Mouse (Mus musculus) macrophage (primary cell): ENCODE data around the gene Syngr2. TPM values are rescaled to one million over a fixed set of nuclear protein-coding genes. Genes with fewer than 3 reads are reported as not detected.
A peak's percentile ranks its signal among the peaks of the same experiment; 100 is the strongest.
"Not testable (repeated sequence)": the region's sequence is repeated elsewhere in the genome, so short reads cannot be mapped to it uniquely, and the experiment has no call there.

Experiments
- H3K27ac ChIP-seq: fragments of 350-480 bp; formaldehyde crosslinking; 2 replicates; pipeline ENCODE4 v1.9.0; 2021
- H3K36me3 ChIP-seq: fragments of 350-480 bp; formaldehyde crosslinking; 2 replicates; pipeline ENCODE4 v1.9.0; 2021; ENCODE audit errors: inconsistent target
- H3K4me3 ChIP-seq: fragments of 350-480 bp; formaldehyde crosslinking; 2 replicates; pipeline ENCODE4 v1.9.0; 2021; ENCODE audit errors: inconsistent target
- H3K79me2 ChIP-seq: fragments of 350-480 bp; formaldehyde crosslinking; 2 replicates; pipeline ENCODE4 v1.9.0; 2021; ENCODE audit errors: inconsistent target
- WGBS: methylation state at CpG from one replicate; pipeline ENCODE4 v1.1.7; 2026; ENCODE audit warnings: inconsistent platforms; ENCODE audit not compliant: missing documents; 5-methylcytosine and 5-hydroxymethylcytosine counted together
- polyA plus RNA-seq: library from polyadenylated mRNA; stranded (reverse); fragments of 250-400 nt; gene quantifications from 3 replicates; pipeline ENCODE4 v1.2.4, GENCODE M21; 2018; ENCODE audit warnings: inconsistent platforms

Gene Syngr2
- polyA plus RNA-seq, 1 experiment from 2014 or later: 138 TPM

DNA sequence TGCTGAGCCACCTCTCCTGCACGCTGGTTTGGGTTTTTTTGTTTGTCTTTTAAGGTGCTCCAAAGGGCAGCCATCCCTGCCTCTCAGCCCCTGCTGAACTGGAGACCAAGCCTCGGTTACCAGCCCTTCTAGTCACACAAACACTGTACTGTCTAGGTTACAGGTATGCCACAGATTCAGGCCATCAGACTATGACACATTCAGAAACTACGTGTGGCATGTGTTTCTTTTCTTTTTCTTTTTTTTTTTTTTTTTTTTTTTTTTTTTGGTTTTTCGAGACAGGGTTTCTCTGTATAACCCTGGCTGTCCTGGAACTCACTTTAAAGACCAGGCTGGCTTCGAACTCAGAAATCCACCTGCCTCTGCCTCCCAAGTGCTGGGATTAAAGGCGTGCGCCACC is 21.0 kb upstream of the Syngr2 start:
- not testable (repeated sequence) for H3K27ac ChIP-seq, H3K36me3 ChIP-seq, H3K79me2 ChIP-seq, H3K4me3 ChIP-seq
- WGBS: 92% methylated on average over 4 of the region's 7 CpGs

DNA sequence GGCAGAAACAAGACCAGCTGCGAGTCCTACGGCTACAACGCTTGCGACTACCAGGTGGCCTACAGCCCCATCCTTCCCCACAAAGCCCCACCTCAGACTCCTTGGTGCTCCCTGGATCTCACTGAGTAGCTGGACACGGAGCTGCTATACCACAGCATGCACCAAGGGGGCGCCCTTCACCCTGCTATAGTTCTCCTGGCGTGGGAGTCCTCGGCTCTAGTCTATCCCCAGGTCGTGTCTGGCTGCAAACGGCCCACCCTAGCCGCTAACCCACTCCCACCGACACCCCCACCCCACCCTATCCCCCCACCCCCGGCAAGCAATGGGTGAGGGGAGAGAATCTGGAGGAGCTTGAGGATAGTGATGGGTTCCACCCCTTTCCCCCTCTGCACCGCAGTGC is 19.2 kb upstream of the Syngr2 start:
- no peaks in the 10 kb centered on the region for H3K79me2 ChIP-seq
- H3K4me3 ChIP-seq: no peak overlapping the region
- no peaks in the 10 kb centered on the region for H3K36me3 ChIP-seq
- 24% methylated on average over 13 of the region's 14 CpGs for WGBS
- H3K27ac ChIP-seq: no peak overlapping the region

DNA sequence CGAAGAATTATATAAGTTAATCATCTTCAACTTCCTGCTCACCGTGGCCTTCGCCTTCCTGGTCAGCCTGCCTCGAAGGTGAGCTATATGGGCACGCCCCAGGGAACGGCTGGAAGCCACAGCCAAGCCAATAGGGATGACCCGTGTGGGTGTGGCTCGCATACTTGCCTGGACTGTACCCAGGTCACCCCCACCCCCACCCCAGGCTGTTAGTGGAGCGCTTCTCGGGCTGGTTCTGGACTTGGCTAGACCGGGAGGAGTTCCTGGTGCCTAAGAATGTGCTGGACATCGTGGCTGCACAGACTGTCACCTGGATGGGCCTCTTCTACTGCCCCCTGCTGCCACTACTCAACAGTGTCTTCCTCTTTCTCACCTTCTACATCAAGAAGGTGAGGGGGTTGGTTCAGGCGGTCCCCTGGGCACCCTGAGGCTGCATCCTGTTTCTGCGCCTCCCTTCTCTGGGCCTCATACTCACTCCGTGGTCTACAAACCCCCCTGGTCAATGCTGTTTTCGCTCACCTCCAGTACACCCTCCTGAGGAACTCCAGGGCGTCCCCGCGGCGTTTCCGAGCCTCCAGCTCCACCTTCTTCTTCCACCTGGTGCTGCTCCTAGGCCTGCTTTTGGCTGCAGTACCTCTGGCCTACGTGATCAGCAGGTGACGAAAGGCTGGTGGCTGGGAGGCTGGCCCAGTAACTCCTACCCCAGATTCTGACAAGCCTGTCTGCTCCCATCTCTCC is 18.6 kb upstream of the Syngr2 start:
- Histone ChIP-seq H3K79me2 (no peaks in the 10 kb centered on the region), H3K4me3 (no peak overlapping the region), H3K27ac (no peak overlapping the region), H3K36me3 (no peaks in the 10 kb centered on the region)
- WGBS: 81% methylated on average over 18 of the region's 23 CpGs

DNA sequence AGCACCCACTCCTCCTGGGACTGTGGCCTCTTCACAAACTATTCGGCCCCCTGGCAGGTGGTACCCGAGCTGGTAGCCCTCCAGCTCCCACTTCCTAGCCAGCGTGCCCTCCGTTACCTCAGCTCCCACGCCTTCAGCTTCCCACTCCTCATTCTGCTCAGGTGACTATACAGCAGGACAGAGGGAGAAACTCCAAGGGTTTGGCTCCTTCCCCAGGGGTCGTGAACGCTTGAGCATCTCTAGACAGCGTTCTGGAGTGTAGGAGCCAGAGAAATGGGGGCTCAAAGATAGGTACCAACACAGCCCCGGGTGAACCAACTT is 18.1 kb upstream of the Syngr2 start:
- H3K4me3 ChIP-seq: no peak overlapping the region
- H3K79me2 ChIP-seq: no peaks in the 10 kb centered on the region
- H3K36me3 ChIP-seq: no peaks in the 10 kb centered on the region
- WGBS: 96% methylated on average over 8 of the region's 9 CpGs
- no peak overlapping the region for H3K27ac ChIP-seq

DNA sequence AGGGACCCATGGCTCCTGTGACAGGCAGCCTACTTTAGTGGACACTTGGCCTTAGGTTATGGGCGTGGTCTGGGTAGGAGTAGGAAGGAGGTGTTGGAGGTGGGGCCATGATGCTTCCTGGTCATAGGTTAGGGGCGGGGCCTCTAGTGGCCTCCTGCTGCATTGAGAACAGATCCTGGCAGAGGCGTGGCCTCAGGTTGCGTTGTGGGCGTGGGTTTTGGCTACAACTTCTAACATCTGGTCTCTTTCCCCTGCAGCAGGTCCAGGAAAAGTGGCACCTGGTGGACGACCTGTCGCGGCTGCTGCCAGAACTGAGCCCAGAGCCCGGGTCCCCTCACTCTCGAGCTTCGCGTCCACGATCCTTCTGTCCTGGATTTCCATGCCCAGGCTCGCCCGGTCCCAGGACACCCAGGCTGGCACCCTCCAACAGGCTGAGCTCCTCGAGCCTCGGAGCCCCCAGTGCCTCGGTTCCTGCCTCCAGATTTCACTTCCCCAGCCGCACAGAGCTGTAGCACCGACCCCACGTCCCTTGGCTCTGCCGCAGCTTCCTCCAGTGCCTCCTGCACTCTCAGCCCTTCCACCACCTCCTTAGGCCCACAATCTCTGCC is 17.1 kb upstream of the Syngr2 start:
- Histone ChIP-seq H3K27ac (peak overlapping the region; percentile 27), H3K79me2 (no peaks in the 10 kb centered on the region), H3K36me3 (no peaks in the 10 kb centered on the region), H3K4me3 (peak overlapping the region; percentile 0; the same call in 1 of the 2 replicates)
- WGBS: 6% methylated on average over 22 of the region's 22 CpGs

DNA sequence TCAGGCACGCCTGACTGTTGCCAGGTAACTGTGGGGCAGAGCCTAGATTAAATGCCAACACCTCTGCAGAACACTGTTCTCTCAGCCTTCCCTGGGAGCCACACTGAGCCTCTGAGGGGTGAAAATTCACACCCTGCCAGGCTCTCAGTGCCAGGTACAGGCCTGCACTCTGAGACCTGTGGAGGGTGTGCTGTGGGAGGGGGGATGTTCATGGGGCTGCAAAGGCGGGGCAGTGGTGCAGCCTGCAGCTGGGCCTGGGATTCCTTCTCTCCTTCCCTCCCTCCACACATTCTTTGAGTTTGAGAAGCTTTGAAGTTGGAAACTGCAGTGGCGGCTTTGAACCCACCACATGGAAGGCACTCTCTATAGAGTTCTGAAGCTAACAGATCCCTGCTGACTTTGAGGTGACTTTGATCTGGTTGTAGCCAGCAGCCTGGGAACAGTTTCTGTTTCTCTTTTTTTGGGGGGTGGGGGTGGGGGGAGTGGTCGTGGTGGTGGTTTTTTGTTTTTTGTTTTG is 15.4 kb upstream of the Syngr2 start:
- H3K36me3 ChIP-seq: no peaks in the 10 kb centered on the region
- H3K27ac ChIP-seq: no peak overlapping the region
- 76% methylated on average over 4 of the region's 4 CpGs for whole genome bisulfite sequencing
- no peak overlapping the region for H3K4me3 ChIP-seq
- no peaks in the 10 kb centered on the region for H3K79me2 ChIP-seq

DNA sequence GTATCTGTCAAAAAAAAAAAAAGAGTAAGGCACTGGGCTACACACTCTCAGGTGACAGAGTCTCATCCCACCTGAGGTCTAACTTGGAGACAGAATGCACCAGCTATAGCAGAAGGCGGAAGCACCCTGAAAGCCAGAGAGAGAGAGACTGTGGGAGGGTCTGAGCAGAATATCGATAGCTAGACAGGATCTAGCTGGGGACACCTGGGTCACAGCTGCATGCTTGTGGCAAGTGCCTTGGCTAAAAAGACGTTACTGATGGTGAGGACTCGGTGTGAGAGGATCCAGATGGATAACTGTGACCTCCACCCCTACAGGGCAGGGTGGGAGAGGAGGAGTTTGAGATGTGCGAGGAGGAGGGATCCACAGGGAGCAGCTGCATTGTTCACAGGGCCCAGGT is 12.5 kb upstream of the Syngr2 start:
- Histone ChIP-seq H3K27ac (no peak overlapping the region), H3K4me3 (no peak overlapping the region), H3K79me2 (no peaks in the 10 kb centered on the region), H3K36me3 (no peaks in the 10 kb centered on the region)
- 95% methylated on average over 5 of the region's 5 CpGs for WGBS

DNA sequence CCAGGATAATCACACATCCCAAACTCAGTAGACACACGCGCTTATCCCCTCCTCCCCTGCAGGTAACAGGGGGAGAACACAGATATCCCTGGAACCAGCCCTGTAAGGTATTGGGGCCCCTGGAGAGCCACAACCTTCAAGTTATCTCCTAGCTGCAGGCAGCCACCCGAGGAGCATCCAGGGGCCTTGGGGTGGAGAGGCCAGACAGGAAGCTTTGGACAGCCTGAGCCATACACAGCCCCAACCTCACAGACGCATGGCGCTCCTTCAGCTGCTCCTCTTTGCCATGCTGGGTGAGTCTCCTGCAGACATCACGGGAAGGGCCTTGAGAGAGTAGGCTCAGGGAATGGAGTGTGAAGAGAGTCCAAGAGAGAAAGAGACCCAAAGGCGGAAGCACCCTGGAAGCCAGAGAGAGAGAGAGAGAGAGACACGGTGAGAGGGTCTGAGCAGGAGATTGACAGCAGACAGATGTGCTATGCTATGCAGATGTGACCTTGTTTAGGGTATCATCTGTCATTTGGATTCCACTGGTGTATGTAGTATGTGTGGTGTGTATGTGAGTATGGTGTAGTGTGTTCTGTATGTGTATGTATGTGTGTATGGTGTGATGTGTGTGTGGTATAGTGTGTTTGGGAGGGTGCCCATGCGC is 11.8 kb upstream of the Syngr2 start, which contains the start of gene 6030468B19Rik:
6030468B19Rik (plus strand) TSS at position 150 of the 649 bp plus-strand sequence.
- H3K27ac ChIP-seq: no peak within 1 kb of the TSS

DNA sequence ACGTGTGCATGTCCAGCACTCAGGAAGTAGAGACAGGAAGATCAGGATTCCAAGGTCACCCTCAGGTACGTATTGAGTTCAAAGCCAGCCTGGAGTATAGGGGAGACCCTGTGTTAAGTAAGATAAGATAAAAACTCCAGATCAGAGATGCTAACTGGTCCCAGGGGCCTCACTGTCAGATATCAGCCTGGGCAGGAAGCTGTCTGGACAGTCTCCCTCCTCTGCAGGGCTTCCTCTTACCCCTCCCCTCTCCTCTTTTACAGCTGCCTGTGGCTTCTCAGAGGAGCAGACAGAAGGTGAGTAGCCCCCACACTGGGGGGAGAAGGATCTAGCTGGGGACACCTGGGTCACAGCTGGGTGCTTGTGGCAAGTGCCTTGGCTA is 11.3 kb upstream of the Syngr2 start:
- WGBS: 51% methylated on average over 2 of the region's 2 CpGs
- no peak overlapping the region for H3K4me3 ChIP-seq
- no peak overlapping the region for H3K27ac ChIP-seq
- no peaks in the 10 kb centered on the region for H3K79me2 ChIP-seq
- no peaks in the 10 kb centered on the region for H3K36me3 ChIP-seq

More for the DNA sequence above, 11.8 kb upstream of the Syngr2 start, which contains the start of gene 6030468B19Rik:
- H3K79me2 ChIP-seq: no peaks in the 10 kb centered on the region
- H3K4me3 ChIP-seq: no peak within 1 kb of the TSS
- no peaks in the 10 kb centered on the region for H3K36me3 ChIP-seq
- 88% methylated on average over 9 of the region's 9 CpGs for WGBS

DNA sequence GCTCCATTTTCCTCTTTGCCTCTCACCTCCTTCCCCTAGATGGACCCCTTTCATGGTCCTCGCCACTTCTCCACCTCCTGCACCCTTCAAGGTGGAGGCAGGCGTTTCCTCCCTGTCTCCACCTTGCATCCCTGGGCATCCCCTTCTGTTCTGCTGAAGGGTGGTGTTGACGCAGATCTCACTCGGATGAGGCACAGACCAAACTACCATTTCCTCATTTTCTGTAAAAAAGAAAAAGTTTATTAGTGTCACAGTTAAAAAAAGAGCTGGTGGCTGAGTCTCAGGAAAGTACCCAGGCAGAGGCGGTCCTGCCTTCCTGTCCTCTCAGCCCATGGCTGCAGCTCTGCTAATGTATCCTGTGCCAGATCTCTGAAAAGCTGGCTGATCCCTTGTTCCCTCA is 10.3 kb upstream of the Syngr2 start:
- H3K36me3 ChIP-seq: no peaks in the 10 kb centered on the region
- H3K79me2 ChIP-seq: no peaks in the 10 kb centered on the region
- H3K27ac ChIP-seq: no peak overlapping the region
- H3K4me3 ChIP-seq: no peak overlapping the region
- WGBS: 13% methylated on average over 5 of the region's 5 CpGs

DNA sequence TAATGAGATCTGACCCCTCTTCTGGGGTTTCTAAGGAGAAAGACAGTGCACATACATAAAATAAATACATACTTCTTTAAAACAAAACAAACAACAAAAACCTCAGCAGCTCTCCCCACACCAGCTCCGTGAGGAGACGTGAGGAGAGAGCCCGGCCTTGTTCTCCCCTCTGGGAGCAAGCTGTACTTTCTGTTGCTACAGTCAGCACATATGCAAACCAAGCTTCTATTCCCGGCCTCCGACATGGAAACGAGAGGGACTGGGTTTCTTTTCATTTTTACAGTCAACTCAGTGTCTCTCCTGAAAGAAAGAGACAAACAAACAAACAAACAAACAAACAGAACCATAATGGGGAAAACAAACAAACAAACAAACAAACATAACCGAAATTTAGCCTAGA is 9.4 kb upstream of the Syngr2 start:
- no peaks in the 10 kb centered on the region for H3K79me2 ChIP-seq
- WGBS: 90% methylated on average over 6 of the region's 7 CpGs
- no peak overlapping the region for H3K4me3 ChIP-seq
- H3K36me3 ChIP-seq: no peaks in the 10 kb centered on the region
- H3K27ac ChIP-seq: no peak overlapping the region

DNA sequence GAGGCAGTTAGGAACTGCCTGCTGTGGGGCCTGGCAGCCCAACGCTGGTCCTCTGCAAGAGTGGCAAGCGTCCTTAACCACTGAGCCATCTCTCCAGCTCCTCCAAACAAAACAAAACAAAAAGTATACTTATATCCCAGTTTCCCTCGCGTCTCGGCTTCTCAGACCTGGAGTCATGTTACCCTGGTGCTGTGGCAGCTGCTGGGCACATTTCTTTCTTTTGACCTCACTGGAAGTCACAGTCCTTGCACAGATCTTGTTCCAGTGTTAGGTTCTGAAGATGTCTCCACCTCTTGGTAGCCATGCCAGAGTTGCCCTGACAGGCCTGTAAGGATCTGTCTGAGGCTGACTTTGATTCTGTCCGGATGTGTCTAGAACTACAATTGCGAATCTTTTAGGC is 7.8 kb upstream of the Syngr2 start:
- H3K79me2 ChIP-seq: no peaks in the 10 kb centered on the region
- H3K4me3 ChIP-seq: no peak overlapping the region
- H3K27ac ChIP-seq: no peak overlapping the region
- WGBS: 94% methylated on average over 7 of the region's 7 CpGs
- no peaks in the 10 kb centered on the region for H3K36me3 ChIP-seq

DNA sequence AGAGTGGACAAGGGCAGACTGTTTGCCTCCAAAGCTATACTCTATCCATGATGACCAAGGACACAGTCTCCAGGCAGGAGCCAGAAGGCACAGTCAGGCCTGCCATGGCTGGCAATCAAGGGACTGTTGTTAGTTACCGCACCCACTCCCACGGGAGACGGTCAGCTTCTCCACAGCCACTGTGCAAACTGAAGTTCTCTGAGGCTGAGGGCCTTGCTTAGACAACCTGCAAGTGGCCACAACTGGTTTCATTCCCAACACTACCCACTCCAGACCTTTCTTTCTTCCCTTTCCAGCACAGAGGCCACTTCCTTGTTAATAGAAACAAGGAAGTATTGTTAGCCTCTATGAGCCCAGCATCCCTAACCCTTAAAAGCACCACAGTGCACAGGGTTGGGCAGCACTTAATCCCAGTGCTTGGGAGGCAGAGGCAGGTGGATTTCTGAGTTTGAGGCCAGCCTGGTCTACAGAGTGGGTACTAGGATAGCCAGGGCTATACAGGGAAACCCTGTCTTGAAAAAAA is 6.2 kb upstream of the Syngr2 start:
- Histone ChIP-seq H3K4me3 (no peak overlapping the region), H3K36me3 (no peaks in the 10 kb centered on the region), H3K27ac (peak overlapping the region; percentile 17; the same call in 1 of the 2 replicates), H3K79me2 (no peaks in the 10 kb centered on the region)
- WGBS: 78% methylated on average over 3 of the region's 3 CpGs

DNA sequence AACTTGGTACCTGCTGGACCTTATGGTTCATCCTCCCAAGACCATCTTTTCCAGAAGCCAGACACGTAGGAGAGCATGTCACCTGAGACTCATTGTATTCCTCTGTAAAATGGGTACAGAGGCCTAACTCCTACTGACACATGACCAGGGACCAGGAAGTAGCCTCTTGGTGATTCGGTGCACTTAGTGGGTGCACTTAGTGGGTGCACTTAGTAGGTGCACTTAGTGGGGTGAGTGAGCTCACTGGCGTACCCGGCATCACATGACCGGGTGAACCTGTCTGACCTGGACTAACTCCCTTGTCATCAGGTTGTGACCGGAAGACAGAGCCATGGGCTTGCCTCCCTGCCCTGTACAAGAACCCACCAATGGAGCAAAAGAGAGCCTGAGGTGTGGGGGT is 2.7 kb upstream of the Syngr2 start:
- no peaks in the 10 kb centered on the region for H3K36me3 ChIP-seq
- 97% methylated on average over 6 of the region's 6 CpGs for WGBS

More for the DNA sequence above, 2.7 kb upstream of the Syngr2 start:
- Histone ChIP-seq H3K4me3 (no peak overlapping the region), H3K27ac (no peak overlapping the region), H3K79me2 (peaks cover 20% of the 10 kb centered on the region)
